Mouse (Mus musculus): ENCODE results near the gene H2-Ob. TPM values are rescaled to one million over a fixed set of nuclear protein-coding genes. Genes with fewer than 3 reads are reported as not detected.
A peak's percentile ranks its signal among the peaks of the same experiment; 100 is the strongest.

Gene H2-Ob
- polyA plus RNA-seq, 1 experiment: 334 TPM

DNA sequence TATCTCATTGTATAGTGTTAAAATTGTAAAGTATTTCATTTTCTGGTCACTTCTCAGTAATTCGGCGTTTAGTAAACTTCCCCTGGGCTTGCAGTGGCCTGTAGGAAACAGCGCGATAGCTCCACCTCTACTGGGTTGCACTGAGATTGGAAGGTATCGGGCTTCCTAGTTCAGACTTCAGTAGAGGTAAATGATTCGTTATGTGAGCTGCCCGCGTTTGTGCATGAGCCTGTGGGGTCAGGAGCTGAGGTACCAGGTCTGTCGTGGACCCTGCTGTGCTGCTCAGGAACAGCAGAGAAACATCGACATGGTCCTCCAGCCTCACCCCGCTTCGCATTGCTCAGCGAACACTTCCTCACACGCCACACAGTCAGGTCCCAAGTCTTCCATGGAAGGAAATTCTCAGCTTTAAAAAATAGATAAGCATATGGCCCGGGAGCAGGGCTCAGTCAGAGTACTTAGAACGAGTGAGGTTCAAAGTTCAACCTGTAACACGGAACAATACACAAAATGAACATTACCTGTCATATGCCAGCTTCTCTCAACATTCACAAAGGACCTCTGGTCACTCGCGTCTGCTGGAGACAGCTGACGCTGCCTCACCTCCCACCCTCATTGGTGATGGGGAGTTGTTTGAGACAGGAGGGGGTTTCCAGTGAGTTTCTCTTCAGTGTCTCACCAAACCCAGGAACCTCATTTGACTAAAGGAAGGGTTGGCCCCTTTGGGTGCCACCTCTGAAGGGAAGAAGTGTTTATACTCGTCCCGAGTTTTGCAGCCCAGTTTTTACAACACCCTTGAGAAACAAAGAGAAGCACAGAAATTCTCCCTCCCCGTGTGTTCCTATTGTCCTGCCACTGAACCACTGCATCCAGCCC, 62.2 kb downstream of the H2-Ob start:
- H3K27ac ChIP-seq (ENCODE audit: insufficient read depth, low read length): peak overlapping the region; percentile 99

DNA sequence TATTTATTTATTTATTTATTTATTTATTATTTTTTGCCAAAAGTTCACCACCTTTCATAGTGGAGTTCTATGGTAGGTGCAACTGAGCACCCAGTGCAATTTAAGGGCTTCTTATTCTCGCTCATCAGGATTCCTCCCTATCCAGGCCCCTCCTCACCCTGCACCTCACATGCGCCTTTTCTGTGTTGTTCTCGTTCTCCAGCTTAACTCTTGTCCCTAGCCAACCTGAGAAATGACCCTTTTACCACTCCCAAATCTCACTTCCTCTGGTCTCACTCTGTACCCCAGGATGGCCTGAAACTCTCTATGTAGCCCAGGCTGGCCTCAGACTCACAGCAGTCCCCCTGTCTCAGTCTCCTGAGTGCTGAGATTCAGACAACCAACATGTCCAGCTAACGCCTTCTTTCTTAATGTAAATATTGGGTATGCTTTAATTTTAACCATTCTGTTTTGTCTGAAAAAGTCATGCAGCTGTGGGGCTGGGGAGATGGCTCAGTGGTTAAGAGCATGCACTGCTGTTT, 63.0 kb downstream of the H2-Ob start:
- Histone ChIP-seq H3K27ac (ENCODE audit: insufficient read depth, low read length) (peak overlapping the region; percentile 88), H3K4me1 (ENCODE audit: control insufficient read depth, insufficient read depth, insufficient read length) (peaks cover 34% of the 10 kb centered on the region; the same call in 1 of the 2 replicates), H3K27me3 (ENCODE audit: control insufficient read depth, insufficient read depth, low read length) (no peaks in the 10 kb centered on the region), H3K4me3 (ENCODE audit: extremely low read depth, insufficient read depth, insufficient read length) (no peak overlapping the region), H3K36me3 (ENCODE audit: control insufficient read depth, insufficient read depth, low read length) (peaks cover 2% of the 10 kb centered on the region; the same call in 1 of the 2 replicates)
- DNase-seq (ENCODE audit: low read depth in 1 of 2, low spot score in 2 of 2): no peak
- TF ChIP-seq POLR2A (IDR thresholded peaks at IDR 0.05; ENCODE audit: low read depth, low read length) (no peak), CTCF (IDR thresholded peaks at IDR 0.05; ENCODE audit: extremely low read depth, insufficient read depth, insufficient read length, insufficient replicate concordance) (no peak)
- WGBS: 77% methylated on average over 4 of the region's 4 CpGs

More for the DNA sequence above, 62.2 kb downstream of the H2-Ob start:
- H3K4me3 ChIP-seq (ENCODE audit: extremely low read depth, insufficient read depth, insufficient read length): no peak overlapping the region; the same call in 1 of the 2 replicates
- no peaks in the 10 kb centered on the region for H3K36me3 ChIP-seq (ENCODE audit: control insufficient read depth, insufficient read depth, low read length)
- no peak for TF ChIP-seq CTCF (IDR thresholded peaks at IDR 0.05; ENCODE audit: extremely low read depth, insufficient read depth, insufficient read length, insufficient replicate concordance)
- peak; percentile 36 for TF ChIP-seq POLR2A (IDR thresholded peaks at IDR 0.05; ENCODE audit: low read depth, low read length)
- H3K27me3 ChIP-seq (ENCODE audit: control insufficient read depth, insufficient read depth, low read length): no peaks in the 10 kb centered on the region
- WGBS: 60% methylated on average over 23 of the region's 23 CpGs
- H3K4me1 ChIP-seq (ENCODE audit: control insufficient read depth, insufficient read depth, insufficient read length): peaks cover 37% of the 10 kb centered on the region; the same call in 1 of the 2 replicates
- DNase-seq (ENCODE audit: low read depth in 1 of 2, low spot score in 2 of 2): peak; percentile 90 to 96

DNA sequence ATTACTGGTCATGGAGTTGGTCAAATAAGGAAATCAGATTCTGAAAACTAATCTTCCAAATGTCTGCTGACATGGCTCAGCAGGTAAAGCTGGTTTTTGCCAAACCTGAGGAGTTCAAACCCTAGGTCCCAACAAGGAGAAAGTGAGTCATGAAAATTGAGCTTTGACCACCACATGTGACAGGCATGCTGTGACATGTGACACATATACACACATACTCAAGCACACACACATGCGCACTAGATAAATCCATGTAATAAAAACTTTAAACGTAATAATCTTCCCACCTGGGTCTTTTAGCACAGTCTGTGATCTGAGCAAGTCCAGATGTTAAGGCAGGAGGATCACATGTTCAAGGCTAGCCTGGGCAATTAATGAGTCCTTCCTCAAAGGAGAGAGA, 65.1 kb downstream of the H2-Ob start:
- WGBS: 89% methylated on average over 2 of the region's 2 CpGs
- peak overlapping the region; percentile 100 for H3K27ac ChIP-seq (ENCODE audit: insufficient read depth, low read length)
- H3K4me1 ChIP-seq (ENCODE audit: control insufficient read depth, insufficient read depth, insufficient read length): peaks cover 15% of the 10 kb centered on the region; the same call in 1 of the 2 replicates
- no peak for DNase-seq (ENCODE audit: low read depth in 1 of 2, low spot score in 2 of 2)
- H3K36me3 ChIP-seq (ENCODE audit: control insufficient read depth, insufficient read depth, low read length): peaks cover 15% of the 10 kb centered on the region
- H3K4me3 ChIP-seq (ENCODE audit: extremely low read depth, insufficient read depth, insufficient read length): no peak overlapping the region
- H3K27me3 ChIP-seq (ENCODE audit: control insufficient read depth, insufficient read depth, low read length): no peaks in the 10 kb centered on the region
- TF ChIP-seq CTCF (IDR thresholded peaks at IDR 0.05; ENCODE audit: extremely low read depth, insufficient read depth, insufficient read length, insufficient replicate concordance) (no peak), POLR2A (IDR thresholded peaks at IDR 0.05; ENCODE audit: low read depth, low read length) (no peak)

Other genes with a start within 250 kb of the H2-Ob start
- gene H2-K1, start 238.6 kb upstream of the H2-Ob start, polyA plus RNA-seq (2012; rRNA removed): 5,070 and 5,425 TPM in 2 replicates
- 52.0 and 61.3 TPM in 2 replicates for gene Ring1, start 214.2 kb upstream of the H2-Ob start, polyA plus RNA-seq (2012; rRNA removed)
- gene H2-Ke6, start 210.8 kb upstream of the H2-Ob start, polyA plus RNA-seq (2012; rRNA removed): 122 and 202 TPM in 2 replicates
- gene Slc39a7, start 207.2 kb upstream of the H2-Ob start, polyA plus RNA-seq (2012; rRNA removed): 86.8 and 99.4 TPM in 2 replicates
- 76.9 and 99.7 TPM in 2 replicates for gene Rxrb, start 207.1 kb upstream of the H2-Ob start, polyA plus RNA-seq (2012; rRNA removed)
- gene Col11a2, start 199.5 kb upstream of the H2-Ob start, polyA plus RNA-seq (2012; rRNA removed): 4.7 and 6.4 TPM in 2 replicates
- 228 and 326 TPM in 2 replicates for gene H2-Oa, start 146.6 kb upstream of the H2-Ob start, polyA plus RNA-seq (2012; rRNA removed)
- gene H2-DMa, start 119.4 kb upstream of the H2-Ob start, polyA plus RNA-seq (2012; rRNA removed): 302 and 363 TPM in 2 replicates
- 97.9 and 112 TPM in 2 replicates for gene Brd2, start 116.3 kb upstream of the H2-Ob start, polyA plus RNA-seq (2012; rRNA removed)
- gene H2-DMb2, start 95.6 kb upstream of the H2-Ob start, polyA plus RNA-seq (2012; rRNA removed): 456 and 587 TPM in 2 replicates
- 322 and 426 TPM in 2 replicates for gene H2-DMb1, start 85.8 kb upstream of the H2-Ob start, polyA plus RNA-seq (2012; rRNA removed)
- 144 and 178 TPM in 2 replicates for gene Tap1, start 51.4 kb upstream of the H2-Ob start, polyA plus RNA-seq (2012; rRNA removed)
- 159 and 225 TPM in 2 replicates for gene Psmb9, start 51.1 kb upstream of the H2-Ob start, polyA plus RNA-seq (2012; rRNA removed)
- 260 and 307 TPM in 2 replicates for gene Psmb8, start 41.2 kb upstream of the H2-Ob start, polyA plus RNA-seq (2012; rRNA removed)
- gene Tap2, start 35.4 kb upstream of the H2-Ob start, polyA plus RNA-seq (2012; rRNA removed): 83.0 and 111 TPM in 2 replicates
- 5,504 and 8,483 TPM in 2 replicates for gene H2-Ab1, start 18.8 kb downstream of the H2-Ob start, polyA plus RNA-seq (2012; rRNA removed)
- 1,846 and 1,869 TPM in 2 replicates for gene H2-Aa, start 48.9 kb downstream of the H2-Ob start, polyA plus RNA-seq (2012; rRNA removed)
- gene H2-Eb1, start 67.0 kb downstream of the H2-Ob start, polyA plus RNA-seq (2012; rRNA removed): 1,025 and 1,109 TPM in 2 replicates
- gene H2-Eb2, start 86.8 kb downstream of the H2-Ob start, polyA plus RNA-seq (2012; rRNA removed): 11.4 and 13.5 TPM in 2 replicates
- gene Btnl2, start 115.9 kb downstream of the H2-Ob start, polyA plus RNA-seq (2012; rRNA removed): 4.1 and 4.4 TPM in 2 replicates
- 0.35 and 0.56 TPM in 2 replicates for gene Btnl1, start 138.2 kb downstream of the H2-Ob start, polyA plus RNA-seq (2012; rRNA removed)
- 1.1 and 1.8 TPM in 2 replicates for gene BC051142, start 159.9 kb downstream of the H2-Ob start, polyA plus RNA-seq (2012; rRNA removed)
- gene Btnl4, start 238.4 kb downstream of the H2-Ob start, polyA plus RNA-seq (2012; rRNA removed): 0.55 and 1.1 TPM in 2 replicates